Mouse (Mus musculus): ENCODE data around the gene Gm10647.

- TF ChIP-seq GATA1 (IDR thresholded peaks at IDR 0.05; ENCODE audit: borderline replicate concordance, low read length) (no peak), FLI1 (IDR thresholded peaks at IDR 0.05; ENCODE audit: low read length) (no peak)
Measured at GRCm38 (mm10) chr9:66794629-66795463, 2.0 kb upstream of the Gm10647 start.
